Mouse (Mus musculus): ENCODE data around the gene Rap1gap.

GRCm38 (mm10) chr4:137667747-137668146, 3.2 kb downstream of the Rap1gap start:
- TF ChIP-seq POLR2A (IDR thresholded peaks at IDR 0.05; ENCODE audit: insufficient read depth, low read length) = no peak
- no peak for TF ChIP-seq EP300 (IDR thresholded peaks at IDR 0.05; ENCODE audit: insufficient read depth, low read depth, low read length)

All from ES-Bruce4 (cell line).